Mouse (Mus musculus): Measurements from ENCODE around the gene Hspd1. TPM values are rescaled to one million over a fixed set of nuclear protein-coding genes. Genes with fewer than 3 reads are reported as not detected.
A peak's percentile ranks its signal among the peaks of the same experiment; 100 is the strongest.
"Not testable (repeated sequence)": the region's sequence is repeated elsewhere in the genome, so short reads cannot be mapped to it uniquely, and the experiment has no call there.

Gene Hspd1
- polyA plus RNA-seq, 1 experiment from 2014 or later, result 450 TPM

DNA sequence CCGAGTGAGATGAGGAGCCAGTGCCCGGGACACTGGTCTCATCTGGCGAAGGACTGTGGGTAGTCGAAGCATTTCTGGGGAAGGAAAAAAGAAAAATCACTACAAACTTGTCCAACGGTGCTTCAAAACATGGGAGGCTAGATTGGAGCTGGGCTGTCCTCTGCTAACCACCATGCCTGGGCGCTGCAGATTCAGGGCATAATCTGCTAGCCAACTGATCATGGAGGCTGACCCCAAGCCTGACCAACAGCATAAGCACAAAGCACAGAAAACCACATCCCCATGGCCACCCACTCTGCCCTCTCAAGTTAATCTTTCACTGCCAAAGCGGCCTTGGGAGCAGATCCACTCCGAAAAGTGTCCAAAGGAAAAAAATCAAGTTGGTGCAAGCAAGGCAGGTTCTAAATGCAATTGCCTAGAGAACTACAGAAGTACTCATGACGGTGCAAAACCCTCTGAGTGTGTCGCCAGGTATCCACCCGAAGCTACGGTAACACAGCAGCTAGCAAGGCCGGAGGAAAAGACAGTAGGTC, 1.1 kb downstream of the Hspd1 start:
- Histone ChIP-seq H3K9me3 (replicated peaks) (no peaks in the 10 kb centered on the region), H3K4me1 (replicated peaks) (peaks cover 27% of the 10 kb centered on the region), H3K4me2 (peak overlapping the region; percentile 82), H3K36me3 (peaks cover 49% of the 10 kb centered on the region), H3K9ac (peak overlapping the region; percentile 95), H3K4me3 (peak overlapping the region; percentile 96), H3K27ac (peak overlapping the region; percentile 99), H3K27me3 (no peaks in the 10 kb centered on the region)
- WGBS, result 1% methylated on average over 13 of the region's 13 CpGs
- no peak for ATAC-seq (replicated peaks; ENCODE audit: insufficient number of reproducible peaks, insufficient read depth, low FRiP score, low read depth)

DNA sequence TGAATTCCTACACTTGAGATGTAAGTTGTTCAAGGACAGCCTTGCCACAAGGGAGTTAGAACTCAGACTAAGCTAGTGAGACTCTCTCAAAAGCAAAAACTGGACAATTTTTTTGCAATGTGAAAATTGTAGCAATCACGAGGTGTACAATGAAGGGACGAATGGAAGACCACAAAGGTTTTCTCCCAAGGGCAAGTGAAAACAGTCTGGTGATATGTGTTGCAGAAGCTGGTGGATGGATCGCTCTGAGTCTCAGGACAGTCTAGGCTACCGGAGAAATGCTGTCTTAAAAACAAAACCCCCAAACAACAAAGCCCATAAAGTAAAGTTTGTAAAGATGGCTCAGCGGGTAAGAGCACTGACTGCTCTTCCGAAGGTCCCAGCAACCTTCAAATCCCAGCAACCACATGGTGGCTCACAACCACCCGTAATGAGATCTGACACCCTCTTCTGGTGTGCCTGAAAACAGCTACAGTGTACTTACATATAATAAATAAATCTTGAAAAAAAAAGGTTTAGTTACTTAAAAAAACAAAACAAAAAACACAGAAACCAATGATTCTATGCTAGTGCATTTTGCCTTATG, 2.2 kb downstream of the Hspd1 start:
- no peak for ATAC-seq (replicated peaks; ENCODE audit: insufficient number of reproducible peaks, insufficient read depth, low FRiP score, low read depth)
- 0 out of 2 replicates have a peak overlapping the region, but pooled peaks have one; percentile 9 for H3K9ac ChIP-seq
- peak overlapping the region; percentile 82 for H3K4me2 ChIP-seq
- H3K4me1 ChIP-seq (replicated peaks), result peaks cover 27% of the 10 kb centered on the region
- WGBS, result 50% methylated on average over 7 of the region's 7 CpGs
- H3K4me3 ChIP-seq, result peak overlapping the region; percentile 96
- H3K9me3 ChIP-seq (replicated peaks), result no peaks in the 10 kb centered on the region
- no peak overlapping the region for H3K27ac ChIP-seq
- peaks cover 50% of the 10 kb centered on the region for H3K36me3 ChIP-seq
- no peaks in the 10 kb centered on the region for H3K27me3 ChIP-seq

GRCm38 (mm10) chr1:55082106-55082505, 5.9 kb downstream of the Hspd1 start:
- no peak for ATAC-seq (replicated peaks; ENCODE audit: insufficient number of reproducible peaks, insufficient read depth, low FRiP score, low read depth)
- H3K4me3 ChIP-seq, result no peak overlapping the region
- H3K27me3 ChIP-seq, result no peaks in the 10 kb centered on the region
- WGBS, result 77% methylated on average over 1 of the region's 1 CpGs
- H3K4me2 ChIP-seq, result no peak overlapping the region
- peaks cover 80% of the 10 kb centered on the region for H3K36me3 ChIP-seq
- H3K4me1 ChIP-seq (replicated peaks), result peaks cover 17% of the 10 kb centered on the region
- no peak overlapping the region for H3K27ac ChIP-seq
- no peak overlapping the region for H3K9ac ChIP-seq
- H3K9me3 ChIP-seq (replicated peaks), result no peaks in the 10 kb centered on the region

DNA sequence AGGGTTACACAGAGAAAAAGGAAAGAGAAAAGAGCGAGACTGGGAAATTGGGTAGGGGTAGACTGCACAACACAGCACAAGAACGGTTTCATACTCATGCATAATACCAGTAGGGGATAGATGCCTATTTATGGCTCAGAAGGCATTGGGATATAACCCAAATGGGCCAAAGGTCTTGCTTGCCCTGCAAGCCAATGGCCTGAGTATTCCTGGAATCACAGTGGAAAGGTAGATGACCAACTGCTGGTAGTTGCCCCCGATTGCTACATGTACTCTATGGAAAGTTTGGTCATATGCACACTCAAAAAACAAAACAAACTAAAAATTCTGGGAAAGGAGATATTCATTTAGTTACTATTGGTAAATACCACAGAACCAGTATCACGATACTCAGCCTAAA, 8.4 kb downstream of the Hspd1 start:
- 91% methylated on average over 4 of the region's 4 CpGs for WGBS
- Histone ChIP-seq H3K9ac (no peak overlapping the region), H3K36me3 (peaks cover 72% of the 10 kb centered on the region), H3K4me2 (no peak overlapping the region), H3K4me1 (replicated peaks) (0 out of 2 replicates have a peak, but pooled peaks cover 7% of the 10 kb centered on the region), H3K27ac (no peak overlapping the region), H3K9me3 (replicated peaks) (no peaks in the 10 kb centered on the region), H3K4me3 (no peak overlapping the region), H3K27me3 (no peaks in the 10 kb centered on the region)
- no peak for ATAC-seq (replicated peaks; ENCODE audit: insufficient number of reproducible peaks, insufficient read depth, low FRiP score, low read depth)

GRCm38 (mm10) chr1:55076849-55077516, 11.1 kb downstream of the Hspd1 start:
- 91% methylated on average over 2 of the region's 2 CpGs for WGBS
- H3K36me3 ChIP-seq, result peaks cover 52% of the 10 kb centered on the region
- no peak overlapping the region for H3K4me3 ChIP-seq
- no peaks in the 10 kb centered on the region for H3K9me3 ChIP-seq (replicated peaks)
- no peak overlapping the region for H3K9ac ChIP-seq
- 0 out of 2 replicates have a peak, but pooled peaks cover 3% of the 10 kb centered on the region for H3K4me1 ChIP-seq (replicated peaks)
- no peak for ATAC-seq (replicated peaks; ENCODE audit: insufficient number of reproducible peaks, insufficient read depth, low FRiP score, low read depth)
- H3K27ac ChIP-seq, result no peak overlapping the region
- no peaks in the 10 kb centered on the region for H3K27me3 ChIP-seq
- H3K4me2 ChIP-seq, result no peak overlapping the region

- no peak overlapping the region for H3K27ac ChIP-seq
- H3K9ac ChIP-seq, result no peak overlapping the region
- H3K27me3 ChIP-seq, result no peaks in the 10 kb centered on the region
- H3K4me2 ChIP-seq, result no peak overlapping the region
- no peak for ATAC-seq (replicated peaks; ENCODE audit: insufficient number of reproducible peaks, insufficient read depth, low FRiP score, low read depth)
- H3K4me3 ChIP-seq, result no peak overlapping the region
- H3K4me1 ChIP-seq (replicated peaks), result 0 out of 2 replicates have a peak, but pooled peaks cover 3% of the 10 kb centered on the region
- no peaks in the 10 kb centered on the region for H3K9me3 ChIP-seq (replicated peaks)
- H3K36me3 ChIP-seq, result peaks cover 50% of the 10 kb centered on the region
These were observed 11.7 kb downstream of the Hspd1 start for GRCm38 (mm10) chr1:55076395-55076743.

GRCm38 (mm10) chr1:55075652-55076394, 12.2 kb downstream of the Hspd1 start:
- H3K27ac ChIP-seq, result no peak overlapping the region
- no peak for ATAC-seq (replicated peaks; ENCODE audit: insufficient number of reproducible peaks, insufficient read depth, low FRiP score, low read depth)
- WGBS, result 50% methylated on average over 5 of the region's 5 CpGs

GRCm38 (mm10) chr1:55074757-55075156, 13.3 kb downstream of the Hspd1 start:
- Histone ChIP-seq H3K27ac (no peak overlapping the region), H3K4me1 (replicated peaks) (0 out of 2 replicates have a peak, but pooled peaks cover 3% of the 10 kb centered on the region), H3K27me3 (no peaks in the 10 kb centered on the region), H3K9me3 (replicated peaks) (no peaks in the 10 kb centered on the region), H3K4me3 (no peak overlapping the region), H3K9ac (no peak overlapping the region), H3K36me3 (peaks cover 40% of the 10 kb centered on the region), H3K4me2 (no peak overlapping the region)
- 33% methylated on average over 2 of the region's 2 CpGs for WGBS
- no peak for ATAC-seq (replicated peaks; ENCODE audit: insufficient number of reproducible peaks, insufficient read depth, low FRiP score, low read depth)

More at GRCm38 (mm10) chr1:55075652-55076394, 12.2 kb downstream of the Hspd1 start:
- H3K9me3 ChIP-seq (replicated peaks), result no peaks in the 10 kb centered on the region
- no peak overlapping the region for H3K4me3 ChIP-seq
- 0 out of 2 replicates have a peak, but pooled peaks cover 3% of the 10 kb centered on the region for H3K4me1 ChIP-seq (replicated peaks)
- no peak overlapping the region for H3K4me2 ChIP-seq
- H3K36me3 ChIP-seq, result peaks cover 49% of the 10 kb centered on the region
- no peak overlapping the region for H3K9ac ChIP-seq
- no peaks in the 10 kb centered on the region for H3K27me3 ChIP-seq

DNA sequence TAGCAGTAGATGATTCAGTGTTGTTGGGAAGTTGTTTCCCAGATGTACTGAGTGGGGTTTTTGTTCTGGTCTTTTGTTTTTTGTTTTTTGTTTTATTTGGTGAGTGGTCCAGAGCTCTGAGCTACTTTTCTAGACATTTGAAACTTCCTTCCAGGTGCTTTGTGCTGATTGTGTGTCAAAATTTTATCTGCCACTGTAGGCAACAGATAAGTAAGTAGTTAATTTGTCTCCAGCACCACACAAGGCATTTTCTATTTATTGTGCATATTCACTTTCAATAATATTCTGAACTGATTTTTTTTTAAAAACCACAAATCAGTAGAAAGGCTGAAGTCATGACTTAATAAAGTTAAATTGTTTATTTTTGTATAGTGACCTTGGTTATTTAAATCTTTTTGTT, 15.7 kb downstream of the Hspd1 start:
- H3K9ac ChIP-seq; H3K9me3 ChIP-seq (replicated peaks); H3K4me2 ChIP-seq; H3K27me3 ChIP-seq; H3K4me1 ChIP-seq (replicated peaks); H3K4me3 ChIP-seq; H3K27ac ChIP-seq; ATAC-seq (replicated peaks; ENCODE audit: insufficient number of reproducible peaks, insufficient read depth, low FRiP score, low read depth): not testable (repeated sequence)
- H3K36me3 ChIP-seq, result peaks cover 34% of the 10 kb centered on the region

DNA sequence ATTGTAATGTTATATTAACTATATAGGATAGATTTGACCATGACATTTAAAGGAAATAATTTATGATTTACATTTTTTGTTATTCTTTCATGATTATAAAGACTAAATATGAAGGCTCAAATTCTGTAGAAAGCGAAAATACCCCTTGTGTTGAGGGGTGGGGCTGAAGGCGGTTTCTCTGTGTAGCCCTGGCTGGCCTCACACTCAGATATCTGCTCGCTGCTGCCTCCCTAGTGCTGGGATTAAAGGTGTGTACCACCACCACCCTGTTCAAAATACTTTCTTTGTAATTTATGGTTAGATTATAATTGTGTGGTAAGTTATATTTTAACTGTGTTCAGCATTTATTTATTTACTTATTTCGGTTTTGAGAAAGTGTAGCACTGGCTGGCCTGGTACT, 26.3 kb downstream of the Hspd1 start:
- WGBS, result 89% methylated on average over 4 of the region's 4 CpGs
- Histone ChIP-seq H3K27ac (no peak overlapping the region), H3K9me3 (replicated peaks) (no peaks in the 10 kb centered on the region), H3K4me3 (no peak overlapping the region), H3K36me3 (peaks cover 36% of the 10 kb centered on the region), H3K4me2 (no peak overlapping the region), H3K27me3 (no peaks in the 10 kb centered on the region), H3K4me1 (replicated peaks) (no peaks in the 10 kb centered on the region), H3K9ac (no peak overlapping the region)
- no peak for ATAC-seq (replicated peaks; ENCODE audit: insufficient number of reproducible peaks, insufficient read depth, low FRiP score, low read depth)

GRCm38 (mm10) chr1:55061099-55061498, 26.9 kb downstream of the Hspd1 start:
- Histone ChIP-seq H3K9me3 (replicated peaks) (no peaks in the 10 kb centered on the region), H3K27ac (no peak overlapping the region), H3K27me3 (no peaks in the 10 kb centered on the region), H3K36me3 (peaks cover 31% of the 10 kb centered on the region), H3K9ac (no peak overlapping the region), H3K4me3 (no peak overlapping the region), H3K4me1 (replicated peaks) (no peaks in the 10 kb centered on the region), H3K4me2 (no peak overlapping the region)
- ATAC-seq (replicated peaks; ENCODE audit: insufficient number of reproducible peaks, insufficient read depth, low FRiP score, low read depth), result no peak
- 85% methylated on average over 5 of the region's 5 CpGs for WGBS

Measured in heart, embryonic 15.5 days (tissue).